Mouse (Mus musculus) midbrain, embryonic 13.5 days (tissue): ENCODE results near the gene Cracr2b. TPM values are rescaled to one million over a fixed set of nuclear protein-coding genes. Genes with fewer than 3 reads are reported as not detected.

Experiments used
- ATAC-seq: fragments of 200-750 bp; cut with Nextera tagmentation; 2 replicates; pipeline ENCODE4 v1.8.0; 2017; ENCODE audit warnings: mild to moderate bottlenecking, moderate TSS enrichment, moderate library complexity
- H3K27ac ChIP-seq: fragments of 300-500 bp; sonication (generic); 2 replicates; pipeline ENCODE4 v1.5.1; 2015; ENCODE audit warnings: inconsistent platforms, mild to moderate bottlenecking, moderate library complexity
- H3K27me3 ChIP-seq: fragments of 300-500 bp; sonication (generic); 2 replicates; pipeline ENCODE4 v1.6.1; 2015; ENCODE audit warnings: mild to moderate bottlenecking, inconsistent platforms
- H3K36me3 ChIP-seq: fragments of 300-500 bp; sonication (generic); 2 replicates; pipeline ENCODE4 v1.6.1; 2015; ENCODE audit warnings: mild to moderate bottlenecking, inconsistent platforms
- H3K4me1 ChIP-seq: fragments of 300-500 bp; sonication (generic); replicated peaks from 2 replicates; pipeline ENCODE4 v1.6.1; 2015; ENCODE audit warnings: inconsistent platforms
- H3K4me2 ChIP-seq: fragments of 300-500 bp; sonication (generic); replicated peaks from 2 replicates; pipeline ENCODE4 v1.6.1; 2015; ENCODE audit warnings: moderate library complexity, mild to moderate bottlenecking, inconsistent platforms
- H3K4me3 ChIP-seq: fragments of 300-500 bp; sonication (generic); replicated peaks from 2 replicates; pipeline ENCODE4 v1.5.1; 2015; ENCODE audit warnings: mild to moderate bottlenecking, inconsistent platforms
- H3K9ac ChIP-seq: fragments of 300-500 bp; sonication (generic); replicated peaks from 2 replicates; pipeline ENCODE4 v1.6.1; 2015; ENCODE audit warnings: mild to moderate bottlenecking, inconsistent platforms
- H3K9me3 ChIP-seq: fragments of 300-500 bp; sonication (generic); 2 replicates; pipeline ENCODE4 v1.6.1; 2016; ENCODE audit warnings: mild to moderate bottlenecking, inconsistent platforms
- WGBS: fragments of 180-500 bp; shearing (Covaris S2); methylation state at CpG from one replicate; pipeline ENCODE4 v1.1.7; 2015; 5-methylcytosine and 5-hydroxymethylcytosine counted together
- polyA plus RNA-seq: library from polyadenylated mRNA; unstranded; fragments of >200 nt; fragmentation: Nextera tagmentation; extraction: Ambion mirVana; gene quantifications from 2 replicates; pipeline ENCODE4 v1.2.1, GENCODE M21; 2015

The Cracr2b gene
- polyA plus RNA-seq, 1 experiment from 2014 or later = 6.8 TPM

DNA sequence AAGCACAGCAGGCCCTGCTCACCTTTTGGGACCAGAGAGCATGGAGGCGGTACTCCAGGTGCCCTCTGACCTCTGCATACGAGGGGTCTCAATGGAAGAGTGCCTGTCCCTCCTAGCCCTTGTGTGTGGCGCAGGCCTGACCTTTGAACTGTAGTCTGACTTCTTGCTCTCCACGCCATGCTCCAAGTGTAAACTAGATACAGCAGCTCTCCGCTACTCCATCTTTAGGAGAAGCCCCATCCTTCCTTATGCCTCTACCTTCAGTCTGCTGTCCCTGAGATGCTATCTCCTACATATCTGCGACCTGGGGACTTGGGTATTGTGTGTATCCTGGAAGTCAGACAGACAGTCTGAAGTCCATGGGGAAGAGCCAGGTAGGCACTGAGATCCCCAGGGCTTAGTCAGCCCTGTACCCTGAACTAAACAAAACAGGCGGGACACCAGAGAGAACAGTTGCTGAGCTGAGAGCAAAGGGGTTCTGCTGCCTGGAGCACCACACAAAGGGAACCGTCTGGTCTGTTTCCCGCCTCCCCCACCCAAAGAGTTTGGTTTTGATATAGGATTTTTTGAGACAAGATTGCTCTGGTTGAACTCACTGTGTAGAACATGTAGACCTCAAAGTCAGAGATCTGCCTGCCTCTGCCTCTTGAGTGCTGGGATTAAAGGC, 24.9 kb upstream of the Cracr2b start:
- Histone ChIP-seq H3K9ac (no peak overlapping the region), H3K4me2 (peak overlapping the region; percentile 93), H3K27me3 (no peaks in the 10 kb centered on the region), H3K27ac (peak overlapping the region; percentile 87), H3K36me3 (peaks cover 39% of the 10 kb centered on the region), H3K4me3 (peak overlapping the region; percentile 64), H3K4me1 (peaks cover 61% of the 10 kb centered on the region), H3K9me3 (no peaks in the 10 kb centered on the region)
- WGBS = 71% methylated on average over 9 of the region's 9 CpGs
- no peak for ATAC-seq

DNA sequence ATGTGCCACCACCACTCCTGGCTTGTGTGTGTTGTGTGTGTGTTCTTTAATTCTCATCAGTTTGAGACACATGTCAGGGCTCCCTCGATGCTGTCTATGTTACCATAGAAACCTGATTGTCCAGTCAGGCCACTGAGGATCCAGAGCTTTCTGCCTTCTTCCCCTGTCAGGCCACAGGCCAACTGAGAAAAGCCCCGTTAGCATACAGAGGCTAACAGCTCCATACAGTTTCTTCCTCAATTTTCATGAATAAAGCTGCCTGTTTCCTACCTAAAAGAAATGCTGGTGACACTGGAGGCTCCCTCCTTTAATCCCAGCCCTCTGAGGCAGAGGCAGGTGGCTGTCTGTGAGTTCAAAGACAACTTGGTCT, 24.4 kb upstream of the Cracr2b start:
- Histone ChIP-seq H3K27me3 (no peaks in the 10 kb centered on the region), H3K27ac (peak overlapping the region; percentile 76; the same call in 1 of the 2 replicates), H3K4me1 (peaks cover 61% of the 10 kb centered on the region), H3K4me2 (peak overlapping the region; percentile 93), H3K9me3 (no peaks in the 10 kb centered on the region), H3K9ac (peak overlapping the region; percentile 87), H3K4me3 (peak overlapping the region; percentile 62), H3K36me3 (peaks cover 34% of the 10 kb centered on the region)
- ATAC-seq = no peak
- 49% methylated on average over 2 of the region's 2 CpGs for WGBS

DNA sequence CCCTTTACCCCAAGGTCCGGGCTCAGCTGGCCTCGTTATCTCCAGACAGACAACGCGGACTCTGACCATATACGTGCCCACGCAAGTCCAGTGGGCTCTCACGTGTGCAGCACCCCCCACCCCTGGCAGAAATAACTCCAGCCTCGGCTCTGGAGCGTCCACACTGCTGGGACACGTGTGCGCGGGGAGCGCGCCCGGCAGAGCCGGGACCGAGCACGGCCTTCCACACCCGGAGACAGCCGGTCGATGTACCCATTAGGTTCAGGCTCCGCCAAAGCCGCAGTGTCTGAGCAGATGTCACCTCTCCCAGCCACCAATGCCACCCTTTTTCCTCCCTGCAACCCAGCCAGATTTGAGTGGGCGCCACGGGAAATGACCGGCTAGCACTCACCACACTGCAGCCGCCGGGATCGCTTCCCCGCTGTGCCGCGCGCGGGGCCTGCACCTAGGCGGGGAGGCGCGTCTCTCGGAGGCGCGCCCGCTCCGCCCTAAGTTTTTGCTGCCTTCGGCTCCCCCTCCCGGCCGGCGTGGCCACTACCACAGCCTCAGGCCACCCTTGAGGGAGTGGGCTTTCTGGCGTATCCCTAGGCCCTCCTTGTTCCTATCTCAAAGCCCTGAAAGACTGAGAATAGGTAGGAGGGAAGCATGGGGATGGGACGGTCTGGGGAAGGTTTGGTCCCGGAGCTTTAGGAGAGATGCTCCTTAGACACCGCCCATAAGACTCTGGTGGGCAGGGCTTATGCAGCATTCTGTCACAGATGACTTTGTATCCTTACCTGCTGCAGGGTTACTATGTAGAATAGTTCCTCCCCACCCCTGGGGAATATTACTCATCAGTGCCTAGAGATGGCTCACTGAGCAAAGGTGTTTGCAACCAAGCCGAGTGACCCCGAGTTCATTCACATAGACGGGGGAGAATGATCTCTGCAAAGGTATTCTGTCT, 23.4 kb upstream of the Cracr2b start, which contains the start of gene Slc25a22:
Gene Slc25a22, minus strand, starts transcription at position 715 of the 943 bp plus-strand sequence.
- Histone ChIP-seq H3K4me3 (peak within 1 kb of the TSS; percentile 62), H3K27me3 (no peaks in the 10 kb centered on the region), H3K9ac (peak within 1 kb of the TSS; percentile 87), H3K4me2 (peak within 1 kb of the TSS; percentile 93), H3K9me3 (no peaks in the 10 kb centered on the region), H3K36me3 (peaks cover 25% of the 10 kb centered on the region), H3K27ac (peak within 1 kb of the TSS; percentile 76), H3K4me1 (peaks cover 64% of the 10 kb centered on the region)
- ATAC-seq = peak; percentile 75
- 5% methylated on average over 53 of the region's 53 CpGs for WGBS

DNA sequence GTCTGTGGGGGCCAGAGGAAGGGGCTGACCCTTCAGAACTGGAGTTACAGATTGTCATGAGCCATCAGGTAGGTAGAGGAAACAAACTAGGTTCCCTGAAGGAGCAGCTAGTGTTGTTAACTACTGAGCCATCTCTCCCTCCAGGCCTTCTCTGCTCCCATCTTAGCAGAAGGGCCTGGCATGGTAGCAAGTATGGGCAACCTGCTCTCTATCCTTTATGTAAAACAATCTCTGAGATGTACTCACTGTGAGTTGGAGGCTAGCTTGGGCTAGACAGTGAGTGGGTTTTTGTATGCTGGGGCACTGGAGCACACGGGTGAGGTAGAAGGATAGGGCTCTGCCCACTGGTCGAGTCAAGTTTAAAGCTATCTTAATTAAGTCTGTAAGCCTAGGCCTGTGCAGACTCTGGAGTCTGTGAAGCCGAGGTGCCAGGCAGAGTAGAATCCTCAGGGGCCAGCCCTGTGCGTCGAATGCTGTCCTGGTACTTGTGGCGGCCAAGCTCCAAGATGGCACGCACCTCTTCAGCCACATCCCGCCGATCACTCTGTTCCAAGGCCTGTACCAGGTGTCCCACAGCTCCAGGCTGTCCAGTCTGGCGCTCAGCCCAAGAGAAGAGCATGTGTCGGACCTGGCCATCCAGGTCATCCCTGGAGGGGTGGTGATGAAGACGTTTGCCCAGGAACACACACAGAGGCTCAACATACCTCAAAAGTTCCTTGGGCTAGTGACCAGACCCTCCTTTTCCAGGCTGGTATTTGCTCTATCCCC, 22.5 kb upstream of the Cracr2b start:
- H3K9ac ChIP-seq = peak overlapping the region; percentile 87; the same call in 1 of the 2 replicates
- no peak overlapping the region for H3K4me2 ChIP-seq
- ATAC-seq = no peak

DNA sequence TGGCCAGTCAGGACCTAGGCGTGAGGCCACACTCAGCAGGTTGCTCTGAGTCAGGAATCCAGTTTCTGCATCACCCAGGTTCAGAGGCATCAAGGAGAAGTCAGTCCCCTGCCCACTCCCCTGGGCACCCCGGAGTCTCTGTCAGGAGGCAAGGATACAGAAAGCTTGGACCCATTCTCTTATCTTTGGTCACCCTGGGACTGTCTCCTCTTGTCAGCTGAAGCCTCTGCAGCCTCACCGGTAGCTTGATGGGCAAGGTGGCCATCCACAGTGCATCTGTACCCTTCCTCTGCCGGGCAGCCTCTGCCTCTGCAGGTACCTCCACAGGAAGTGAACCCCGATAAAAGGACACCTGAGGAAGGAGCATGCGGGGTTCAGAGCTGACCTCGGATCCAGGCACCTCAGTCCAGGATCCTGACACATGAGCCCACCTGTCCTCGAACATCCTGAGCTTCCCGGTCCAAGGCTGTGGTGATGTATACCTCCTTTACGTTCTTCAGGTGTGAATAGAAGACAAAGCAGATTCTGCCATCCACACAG, 21.7 kb upstream of the Cracr2b start:
- no peak overlapping the region for H3K4me3 ChIP-seq
- peaks cover 11% of the 10 kb centered on the region for H3K36me3 ChIP-seq
- no peaks in the 10 kb centered on the region for H3K9me3 ChIP-seq
- ATAC-seq = no peak
- H3K9ac ChIP-seq = no peak overlapping the region
- WGBS = 95% methylated on average over 10 of the region's 10 CpGs
- no peak overlapping the region for H3K4me2 ChIP-seq
- H3K27me3 ChIP-seq = no peaks in the 10 kb centered on the region
- H3K27ac ChIP-seq = no peak overlapping the region
- H3K4me1 ChIP-seq = peaks cover 64% of the 10 kb centered on the region

More for the DNA sequence above, 22.5 kb upstream of the Cracr2b start:
- H3K36me3 ChIP-seq = peaks cover 16% of the 10 kb centered on the region
- no peaks in the 10 kb centered on the region for H3K9me3 ChIP-seq
- peak overlapping the region; percentile 76; the same call in 1 of the 2 replicates for H3K27ac ChIP-seq
- H3K4me1 ChIP-seq = peaks cover 64% of the 10 kb centered on the region
- H3K4me3 ChIP-seq = no peak overlapping the region
- 90% methylated on average over 12 of the region's 12 CpGs for WGBS
- no peaks in the 10 kb centered on the region for H3K27me3 ChIP-seq

DNA sequence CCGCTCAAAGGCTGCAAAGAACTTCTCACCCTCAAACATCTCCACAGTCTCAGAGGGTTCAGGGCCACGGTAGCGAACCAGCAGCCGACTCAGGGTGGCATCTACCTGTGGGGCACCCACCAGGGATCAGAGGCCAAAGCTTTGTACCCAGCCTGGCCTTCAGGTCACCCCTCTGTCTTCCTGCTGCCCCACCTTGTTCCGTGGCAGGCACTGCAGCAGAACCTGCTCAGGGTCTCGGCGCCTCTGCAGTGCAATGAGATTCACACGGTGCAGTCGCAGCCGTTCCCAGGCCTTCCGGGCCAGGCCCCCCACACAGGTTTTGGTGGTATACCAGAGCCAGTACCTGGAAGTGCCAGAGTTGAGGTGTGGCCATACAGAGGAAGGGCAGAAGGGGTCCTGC, 21.1 kb upstream of the Cracr2b start:
- Histone ChIP-seq H3K27ac (no peak overlapping the region), H3K4me2 (no peak overlapping the region), H3K27me3 (no peaks in the 10 kb centered on the region), H3K36me3 (peaks cover 11% of the 10 kb centered on the region), H3K4me3 (no peak overlapping the region), H3K9ac (no peak overlapping the region), H3K4me1 (peaks cover 59% of the 10 kb centered on the region), H3K9me3 (no peaks in the 10 kb centered on the region)
- ATAC-seq = no peak
- 98% methylated on average over 11 of the region's 11 CpGs for WGBS

DNA sequence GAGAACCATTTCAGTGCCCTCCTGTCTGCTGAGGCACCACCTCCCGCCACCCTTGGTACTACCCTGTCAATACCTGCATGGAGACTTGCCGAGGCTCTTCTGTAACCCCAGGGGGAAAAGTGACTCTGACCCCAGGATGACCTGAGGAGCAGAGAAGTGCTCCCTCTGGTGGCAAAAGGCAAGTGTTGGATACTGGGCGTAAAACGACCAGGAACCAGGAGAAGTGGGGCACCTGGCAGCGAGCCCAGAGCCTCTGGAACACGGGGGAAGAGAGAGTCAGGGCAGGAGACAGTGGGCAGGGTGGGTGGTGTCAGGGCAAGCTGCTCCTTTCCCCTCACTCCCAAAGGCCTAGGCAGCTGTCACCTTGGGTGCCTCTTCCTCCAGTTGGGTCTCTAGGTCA, 20.3 kb upstream of the Cracr2b start:
- Histone ChIP-seq H3K9ac (no peak overlapping the region), H3K9me3 (no peaks in the 10 kb centered on the region), H3K4me3 (no peak overlapping the region), H3K27me3 (no peaks in the 10 kb centered on the region), H3K36me3 (peaks cover 11% of the 10 kb centered on the region), H3K4me1 (peaks cover 51% of the 10 kb centered on the region), H3K4me2 (no peak overlapping the region), H3K27ac (no peak overlapping the region)
- WGBS = 41% methylated on average over 6 of the region's 6 CpGs
- no peak for ATAC-seq

DNA sequence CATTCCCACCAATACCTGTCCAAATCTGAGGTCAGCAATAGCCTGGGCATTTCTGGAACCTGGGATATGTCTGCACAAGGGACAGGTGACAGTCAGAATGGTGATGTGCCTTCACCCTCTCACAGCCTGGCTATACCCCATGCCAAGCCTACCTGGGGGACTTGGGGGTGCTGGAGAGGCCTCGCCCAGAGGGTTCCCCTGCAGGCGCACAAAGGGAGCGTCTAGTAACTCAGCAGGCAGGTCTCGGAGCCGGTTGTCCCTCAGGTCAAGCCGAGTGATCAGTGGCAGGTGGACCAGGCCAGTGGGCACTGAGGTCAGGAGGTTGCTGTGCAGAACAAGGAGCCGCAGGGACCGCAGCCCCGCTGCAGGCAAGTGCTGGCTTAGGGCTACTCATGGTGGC, 19.4 kb upstream of the Cracr2b start:
- no peak overlapping the region for H3K4me2 ChIP-seq
- peaks cover 42% of the 10 kb centered on the region for H3K4me1 ChIP-seq
- H3K27ac ChIP-seq = no peak overlapping the region
- H3K9me3 ChIP-seq = no peaks in the 10 kb centered on the region
- H3K4me3 ChIP-seq = no peak overlapping the region
- H3K9ac ChIP-seq = peak overlapping the region; percentile 32; the same call in 1 of the 2 replicates
- WGBS = 95% methylated on average over 9 of the region's 9 CpGs
- no peaks in the 10 kb centered on the region for H3K27me3 ChIP-seq
- peaks cover 11% of the 10 kb centered on the region for H3K36me3 ChIP-seq
- no peak for ATAC-seq

DNA sequence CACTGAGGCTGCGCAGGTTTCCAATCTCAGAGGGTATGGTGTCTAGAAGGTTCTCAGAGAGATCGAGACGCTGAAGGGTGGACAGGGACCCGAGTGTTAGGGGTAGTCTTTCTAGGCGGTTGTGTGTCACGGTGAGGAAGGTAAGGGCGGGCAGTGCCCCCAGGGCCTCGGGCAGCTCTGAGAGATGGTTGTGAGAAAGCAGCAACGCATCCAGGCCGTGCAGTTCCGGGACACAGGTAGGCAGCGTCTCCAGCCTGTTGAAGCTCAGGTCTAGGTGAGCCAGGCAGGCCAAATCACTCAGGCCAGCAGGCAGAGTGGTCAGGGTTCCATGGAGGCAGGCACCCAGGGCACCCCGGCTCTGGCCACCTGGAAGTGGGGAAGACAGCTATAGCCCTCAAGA, 18.7 kb upstream of the Cracr2b start:
- H3K9ac ChIP-seq = peak overlapping the region; percentile 57; the same call in 1 of the 2 replicates
- H3K4me1 ChIP-seq = peaks cover 36% of the 10 kb centered on the region
- 96% methylated on average over 13 of the region's 13 CpGs for WGBS
- ATAC-seq = no peak
- H3K27me3 ChIP-seq = no peaks in the 10 kb centered on the region
- H3K4me3 ChIP-seq = peak overlapping the region; percentile 37; the same call in 1 of the 2 replicates
- H3K9me3 ChIP-seq = no peaks in the 10 kb centered on the region
- H3K4me2 ChIP-seq = peak overlapping the region; percentile 58
- H3K27ac ChIP-seq = no peak overlapping the region
- peaks cover 11% of the 10 kb centered on the region for H3K36me3 ChIP-seq

DNA sequence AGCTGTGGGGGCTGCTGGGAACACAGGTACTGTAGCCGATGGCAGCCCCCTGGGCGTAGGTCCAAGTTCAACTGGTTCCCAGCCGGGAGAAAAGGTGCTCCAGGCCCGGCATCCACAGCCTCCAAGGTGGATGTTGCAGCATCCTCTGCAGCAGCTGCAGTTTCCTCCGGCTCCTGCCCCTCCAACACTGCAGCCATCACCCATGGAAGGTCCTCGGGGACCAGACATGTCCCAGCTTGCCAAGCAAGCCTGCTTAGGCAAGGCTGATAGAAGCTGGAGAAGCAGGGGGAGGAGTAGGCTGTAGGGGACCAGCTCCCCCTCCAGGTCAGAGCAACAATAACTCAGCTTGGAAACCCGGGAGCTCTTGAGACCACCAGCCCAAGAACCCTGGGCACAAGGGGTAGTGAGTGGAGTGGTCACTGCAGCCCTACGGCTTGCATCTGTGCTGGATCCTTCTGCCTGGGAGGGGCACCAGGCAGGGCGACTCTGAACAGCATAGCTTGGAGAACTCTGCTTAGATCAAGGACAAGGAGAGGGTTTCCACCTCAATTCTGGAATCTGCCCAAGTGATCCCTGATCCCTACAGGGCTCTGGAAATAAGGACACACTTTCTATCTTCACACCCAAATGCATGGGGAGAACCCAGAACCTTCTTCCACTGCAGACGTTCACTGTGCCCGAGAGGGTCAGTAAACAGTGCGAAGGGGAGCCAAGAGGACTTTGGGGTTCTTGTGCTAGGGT, 17.6 kb upstream of the Cracr2b start:
- H3K9ac ChIP-seq = peak overlapping the region; percentile 57
- peaks cover 32% of the 10 kb centered on the region for H3K4me1 ChIP-seq
- no peak for ATAC-seq
- peak overlapping the region; percentile 37 for H3K4me3 ChIP-seq
- peaks cover 10% of the 10 kb centered on the region for H3K36me3 ChIP-seq
- 30% methylated on average over 12 of the region's 12 CpGs for WGBS
- no peaks in the 10 kb centered on the region for H3K9me3 ChIP-seq
- no peak overlapping the region for H3K27ac ChIP-seq
- peak overlapping the region; percentile 58 for H3K4me2 ChIP-seq
- no peaks in the 10 kb centered on the region for H3K27me3 ChIP-seq

DNA sequence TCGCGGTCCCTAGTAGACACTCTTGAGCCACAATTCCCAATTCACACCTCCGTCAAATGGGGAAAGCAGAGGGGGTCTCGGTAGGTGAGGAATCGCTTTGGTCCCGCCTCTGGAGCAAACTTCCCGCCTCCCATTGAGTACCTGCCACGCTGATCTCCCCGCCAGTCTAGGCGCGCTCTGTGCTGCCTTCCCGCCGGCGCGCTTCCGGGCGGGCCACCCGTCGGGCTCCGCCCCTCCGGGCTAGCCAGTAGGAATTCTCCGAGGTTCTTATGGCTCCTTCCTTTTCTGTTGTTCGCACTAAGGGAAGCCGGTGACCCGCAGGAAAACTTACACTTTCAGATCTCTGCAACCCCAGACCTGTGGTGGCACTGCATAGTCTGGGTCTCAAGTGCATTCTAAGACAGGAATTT, 17.1 kb upstream of the Cracr2b start, which contains the start of gene Pidd1:
Gene Pidd1, minus strand, starts transcription at position 198 of the 410 bp plus-strand sequence.
- ATAC-seq = no peak
- under 1% methylated on average over 25 of the region's 25 CpGs for WGBS
- peak within 1 kb of the TSS; percentile 58 for H3K4me2 ChIP-seq
- H3K9ac ChIP-seq = peak within 1 kb of the TSS; percentile 57
- H3K4me3 ChIP-seq = peak within 1 kb of the TSS; percentile 37
- no peak within 1 kb of the TSS for H3K27ac ChIP-seq
- no peaks in the 10 kb centered on the region for H3K27me3 ChIP-seq
- H3K36me3 ChIP-seq = peaks cover 10% of the 10 kb centered on the region
- peaks cover 38% of the 10 kb centered on the region for H3K4me1 ChIP-seq
- H3K9me3 ChIP-seq = no peaks in the 10 kb centered on the region
